Mouse (Mus musculus): Measurements from ENCODE around the gene Lmo7.

The Lmo7 gene

GRCm38 (mm10) chr14:101729237-101729971 is at the start of gene Lmo7, which contains the start of gene Gm9922:
Lmo7 (plus strand) TSS chr14:101729957.
Gm9922 (minus strand) TSS chr14:101729814.
- no peak for DNase-seq (ENCODE audit: extremely low spot score, low read depth, low spot score)

GRCm38 (mm10) chr14:101687696-101688095 is 42.1 kb upstream of the Lmo7 start:
- no peak for DNase-seq (ENCODE audit: extremely low spot score, low read depth, low spot score)

GRCm38 (mm10) chr14:101688406-101688805 is 41.4 kb upstream of the Lmo7 start:
- DNase-seq (ENCODE audit: extremely low spot score, low read depth, low spot score): no peak

- DNase-seq (ENCODE audit: extremely low spot score, low read depth, low spot score): no peak
Observed at GRCm38 (mm10) chr14:101704479-101704878, 25.3 kb upstream of the Lmo7 start.

GRCm38 (mm10) chr14:101707088-101707487 is 22.7 kb upstream of the Lmo7 start:
- no peak for DNase-seq (ENCODE audit: extremely low spot score, low read depth, low spot score)

- no peak for DNase-seq (ENCODE audit: extremely low spot score, low read depth, low spot score)
Observed at GRCm38 (mm10) chr14:101714414-101714813, 15.3 kb upstream of the Lmo7 start.

- DNase-seq (ENCODE audit: extremely low spot score, low read depth, low spot score): no peak
Observed at GRCm38 (mm10) chr14:101729972-101730692, 375 bp downstream of the Lmo7 start.

- no peak for DNase-seq (ENCODE audit: extremely low spot score, low read depth, low spot score)
Observed at GRCm38 (mm10) chr14:101733542-101734303, 4.0 kb downstream of the Lmo7 start.

- no peak for DNase-seq (ENCODE audit: extremely low spot score, low read depth, low spot score)
Observed at GRCm38 (mm10) chr14:101737501-101737900, 7.7 kb downstream of the Lmo7 start.

- DNase-seq (ENCODE audit: extremely low spot score, low read depth, low spot score): no peak
Observed at GRCm38 (mm10) chr14:101746635-101747034, 16.9 kb downstream of the Lmo7 start.

- DNase-seq (ENCODE audit: extremely low spot score, low read depth, low spot score): no peak
Observed at GRCm38 (mm10) chr14:101747811-101748210, 18.1 kb downstream of the Lmo7 start.

- DNase-seq (ENCODE audit: extremely low spot score, low read depth, low spot score): no peak
Observed at GRCm38 (mm10) chr14:101748436-101748835, 18.7 kb downstream of the Lmo7 start.

- DNase-seq (ENCODE audit: extremely low spot score, low read depth, low spot score): no peak
Observed at GRCm38 (mm10) chr14:101750910-101751309, 21.2 kb downstream of the Lmo7 start.

GRCm38 (mm10) chr14:101755425-101755824 is 25.7 kb downstream of the Lmo7 start:
- DNase-seq (ENCODE audit: extremely low spot score, low read depth, low spot score): no peak

- no peak for DNase-seq (ENCODE audit: extremely low spot score, low read depth, low spot score)
Observed at GRCm38 (mm10) chr14:101762267-101762666, 32.5 kb downstream of the Lmo7 start.

GRCm38 (mm10) chr14:101763762-101764295 is 34.1 kb downstream of the Lmo7 start:
- DNase-seq (ENCODE audit: extremely low spot score, low read depth, low spot score): no peak

- no peak for DNase-seq (ENCODE audit: extremely low spot score, low read depth, low spot score)
Observed at GRCm38 (mm10) chr14:101771336-101771735, 41.6 kb downstream of the Lmo7 start.

GRCm38 (mm10) chr14:101771756-101772155 is 42.0 kb downstream of the Lmo7 start:
- DNase-seq (ENCODE audit: extremely low spot score, low read depth, low spot score): no peak

- DNase-seq (ENCODE audit: extremely low spot score, low read depth, low spot score): no peak
Observed at GRCm38 (mm10) chr14:101774631-101775030, 44.9 kb downstream of the Lmo7 start.

- no peak for DNase-seq (ENCODE audit: extremely low spot score, low read depth, low spot score)
Observed at GRCm38 (mm10) chr14:101776296-101777128, 46.8 kb downstream of the Lmo7 start.
